Mouse (Mus musculus) liver, embryonic 14.5 days (tissue): ENCODE results near the gene Slc43a2. TPM values are rescaled to one million over a fixed set of nuclear protein-coding genes. Genes with fewer than 3 reads are reported as not detected.

Source experiments
- ATAC-seq: fragments of 200-750 bp; cut with Nextera tagmentation; 2 replicates; pipeline ENCODE4 v1.8.0; 2017; ENCODE audit warnings: moderate number of reproducible peaks, mild to moderate bottlenecking, moderate library complexity; ENCODE audit not compliant: insufficient read depth
- DNase-seq, 3 experiments: peaks; one replicate each; pipeline ENCODE4 v3.0.0-alpha.2; 2012 to 2013; ENCODE audit warnings: low read depth in 3 of 3, low spot score in 3 of 3
- H3K27ac ChIP-seq: fragments of 300-500 bp; sonication (generic); 2 replicates; pipeline ENCODE4 v1.5.1; 2014; ENCODE audit warnings: moderate library complexity, mild to moderate bottlenecking, control low read depth, inconsistent platforms
- H3K27me3 ChIP-seq: fragments of 300-500 bp; sonication (generic); 2 replicates; pipeline ENCODE4 v1.6.1; 2014; ENCODE audit warnings: mild to moderate bottlenecking, low read length, moderate library complexity; ENCODE audit not compliant: control insufficient read depth, insufficient read depth
- H3K36me3 ChIP-seq: fragments of 300-500 bp; sonication (generic); replicated peaks from 2 replicates; pipeline ENCODE4 v1.6.1; 2014; ENCODE audit warnings: low read depth; ENCODE audit not compliant: control insufficient read depth, insufficient read depth
- H3K4me1 ChIP-seq, 2 experiments: fragments of 200-500 bp in 1 of 2; fragments of 300-500 bp in 1 of 2; sonication (generic) in 1 of 2; replicated peaks; 2 replicates each; pipeline ENCODE4 v1.6.1; 2012 to 2014; ENCODE audit warnings: antibody characterized with exemption in 1 of 2, inconsistent platforms in 1 of 2, low read length in 1 of 2; ENCODE audit not compliant: control insufficient read depth in 2 of 2, insufficient read depth in 2 of 2
- H3K4me2 ChIP-seq: fragments of 300-500 bp; sonication (generic); 2 replicates; pipeline ENCODE4 v1.6.1; 2014; ENCODE audit warnings: low read depth, mild to moderate bottlenecking, control low read depth, moderate library complexity
- H3K4me3 ChIP-seq, 2 experiments: fragments of 200-500 bp in 1 of 2; fragments of 300-500 bp in 1 of 2; sonication (generic) in 1 of 2; 2 replicates each; pipeline ENCODE4 v1.5.1; 2012 to 2014; ENCODE audit warnings: low read depth in 2 of 2, low read length in 2 of 2, mild to moderate bottlenecking in 2 of 2, control low read depth in 1 of 2, inconsistent platforms in 1 of 2, moderate library complexity in 1 of 2; ENCODE audit not compliant: insufficient read depth in 1 of 2
- H3K9ac ChIP-seq: fragments of 300-500 bp; sonication (generic); replicated peaks from 2 replicates; pipeline ENCODE4 v1.6.1; 2014; ENCODE audit warnings: mild to moderate bottlenecking, control low read depth, moderate library complexity
- H3K9me3 ChIP-seq: fragments of 300-500 bp; sonication (generic); 2 replicates; pipeline ENCODE4 v1.6.1; 2016; ENCODE audit warnings: low read length, mixed read lengths; ENCODE audit not compliant: control insufficient read depth
- CTCF ChIP-seq: IDR thresholded peaks from 2 replicates; pipeline ENCODE4 v1.5.1; 2016; ENCODE audit warnings: antibody characterized with exemption, low read depth, control low read depth
- EP300 ChIP-seq: IDR thresholded peaks from 2 replicates; pipeline ENCODE4 v1.6.1; 2016; ENCODE audit warnings: antibody characterized with exemption, low read depth
- WGBS: fragments of 180-500 bp; shearing (Covaris S2); extraction: QIAGEN DNeasy Blood & Tissue Kit; methylation state at CpG from one replicate; pipeline ENCODE4 v1.1.7; 2014; ENCODE audit not compliant: insufficient replicate concordance; 5-methylcytosine and 5-hydroxymethylcytosine counted together
- polyA plus RNA-seq, 2 experiments: library from polyadenylated mRNA; depleted of rRNA in 1 of 2; stranded (reverse) in 1 of 2; unstranded in 1 of 2; fragments of >200 nt; fragmentation: Nextera tagmentation in 1 of 2; extraction: Ambion mirVana in 1 of 2; gene quantifications; 2 replicates each; pipeline versions ENCODE4 v1.2.1 to v1.2.3; 2012 to 2014

Gene Slc43a2
- polyA plus RNA-seq, 2 experiments: 2.4 to 2.7 TPM

GRCm38 (mm10) chr11:75537025-75537414 is 5.5 kb downstream of the Slc43a2 start:
- Histone ChIP-seq H3K27me3 (peaks cover 2% of the 10 kb centered on the region; the same call in 1 of the 2 replicates), H3K4me3 (no peak overlapping the region), H3K36me3 (no peaks in the 10 kb centered on the region), H3K9me3 (no peaks in the 10 kb centered on the region), H3K4me1 (peaks cover 7 to 29% of the 10 kb centered on the region in 2 experiments), H3K9ac (no peak overlapping the region), H3K4me2 (no peak overlapping the region), H3K27ac (no peak overlapping the region)
- 77% methylated on average over 8 of the region's 8 CpGs for WGBS
- TF ChIP-seq EP300: no peak
- TF ChIP-seq CTCF: no peak
- ATAC-seq (no peak), DNase-seq (no peak)

- 54% methylated on average over 11 of the region's 11 CpGs for WGBS
- peaks cover 5 to 27% of the 10 kb centered on the region in 2 experiments for H3K4me1 ChIP-seq
- H3K27me3 ChIP-seq: peaks cover 2% of the 10 kb centered on the region; the same call in 1 of the 2 replicates
- no peak overlapping the region for H3K4me3 ChIP-seq
- no peaks in the 10 kb centered on the region for H3K36me3 ChIP-seq
- H3K9me3 ChIP-seq: no peaks in the 10 kb centered on the region
- DNase-seq (no peak), ATAC-seq (peak; percentile 16; the same call in 1 of the 2 replicates)
- no peak overlapping the region for H3K27ac ChIP-seq
- TF ChIP-seq EP300: no peak
- TF ChIP-seq CTCF: peak; percentile 6; the same call in 1 of the 2 replicates
- no peak overlapping the region for H3K9ac ChIP-seq
- no peak overlapping the region for H3K4me2 ChIP-seq
Measured at GRCm38 (mm10) chr11:75537491-75538183, 6.1 kb downstream of the Slc43a2 start.

- no peak for ATAC-seq
- WGBS: 59% methylated on average over 9 of the region's 9 CpGs
- no peaks in the 10 kb centered on the region for H3K36me3 ChIP-seq
- TF ChIP-seq CTCF (no peak), EP300 (no peak)
- H3K4me3 ChIP-seq: no peak overlapping the region
- H3K27me3 ChIP-seq: peaks cover under 1% of the 10 kb centered on the region; the same call in 1 of the 2 replicates
- DNase-seq: no peak
- peaks cover 5 to 26% of the 10 kb centered on the region in 2 experiments for H3K4me1 ChIP-seq
- H3K27ac ChIP-seq: no peak overlapping the region
- no peaks in the 10 kb centered on the region for H3K9me3 ChIP-seq
- H3K9ac ChIP-seq: no peak overlapping the region
- no peak overlapping the region for H3K4me2 ChIP-seq
Measured at GRCm38 (mm10) chr11:75538184-75538969, 6.9 kb downstream of the Slc43a2 start.

GRCm38 (mm10) chr11:75538970-75539299 is 7.4 kb downstream of the Slc43a2 start:
- ATAC-seq: no peak
- Histone ChIP-seq H3K4me1 (peaks cover 5 to 26% of the 10 kb centered on the region in 2 experiments), H3K27me3 (no peaks in the 10 kb centered on the region), H3K27ac (no peak overlapping the region), H3K36me3 (no peaks in the 10 kb centered on the region), H3K4me3 (no peak overlapping the region), H3K9me3 (no peaks in the 10 kb centered on the region), H3K4me2 (no peak overlapping the region), H3K9ac (no peak overlapping the region)
- WGBS: 68% methylated on average over 13 of the region's 13 CpGs
- DNase-seq: no peak
- TF ChIP-seq EP300: no peak
- TF ChIP-seq CTCF: no peak

DNA sequence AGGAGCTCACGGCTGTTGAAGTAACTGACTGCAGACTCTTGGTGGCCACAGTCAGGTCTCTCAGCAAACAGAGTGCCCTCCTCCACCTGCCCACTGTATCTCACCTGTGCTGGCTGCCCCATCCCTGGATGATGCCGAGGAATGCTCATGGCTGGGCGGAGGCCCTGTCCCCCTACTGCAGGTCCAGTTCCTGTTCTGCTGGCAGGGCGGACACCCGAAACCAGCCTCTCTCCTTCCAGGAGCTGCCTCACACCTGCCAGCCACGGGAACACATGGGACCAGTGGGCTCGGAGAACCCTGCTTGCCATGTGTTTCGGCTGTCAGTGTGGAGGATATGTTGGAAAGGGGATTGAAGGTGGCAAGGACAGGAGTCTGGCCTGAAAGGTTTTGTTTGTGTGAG is 8.7 kb downstream of the Slc43a2 start:
- Histone ChIP-seq H3K9ac (no peak overlapping the region), H3K4me3 (no peak overlapping the region), H3K27ac (no peak overlapping the region), H3K27me3 (no peaks in the 10 kb centered on the region), H3K4me2 (no peak overlapping the region), H3K4me1 (peaks cover 3 to 20% of the 10 kb centered on the region in 2 experiments), H3K36me3 (no peaks in the 10 kb centered on the region), H3K9me3 (no peaks in the 10 kb centered on the region)
- TF ChIP-seq EP300: no peak
- no peak for TF ChIP-seq CTCF
- DNase-seq (no peak), ATAC-seq (no peak)
- WGBS: 77% methylated on average over 8 of the region's 8 CpGs
